Mouse (Mus musculus) embryonic fibroblast, embryonic 13.5 days (primary cell): ENCODE measurements at regions not wholly inside any gene's neighbourhood (a gene's known extent, or its start where the extent isn't known, plus 50 kb on each side); places are given as distances from the start of the nearest gene placed in this dataset.

ENCODE experiments used
- CTCF ChIP-seq: IDR thresholded peaks from 2 replicates; pipeline ENCODE4 v1.5.1; 2011; ENCODE audit warnings: mild to moderate bottlenecking, control low read depth, low read length, moderate library complexity, borderline replicate concordance; ENCODE audit not compliant: insufficient read depth
- POLR2A ChIP-seq: IDR thresholded peaks from 2 replicates; pipeline ENCODE4 v1.6.1; 2011; ENCODE audit warnings: low read depth, mild to moderate bottlenecking, control low read depth, low read length, moderate library complexity

GRCm38 (mm10) chr5:47052942-47053341, 930.0 kb upstream of the Slit2 start:
- TF ChIP-seq CTCF (no peak), POLR2A (no peak)
